Mouse (Mus musculus) megakaryocyte, embryonic 14.5 days (primary cell): Measurements from ENCODE around the gene AA986860. TPM values are rescaled to one million over a fixed set of nuclear protein-coding genes. Genes with fewer than 3 reads are reported as not detected.
A peak's percentile ranks its signal among the peaks of the same experiment; 100 is the strongest.

Experiments
- H3K27me3 ChIP-seq: replicated peaks from 2 replicates; pipeline ENCODE3; 2012; ENCODE audit warnings: inconsistent platforms
- H3K36me3 ChIP-seq: replicated peaks from 2 replicates; pipeline ENCODE3; 2012; ENCODE audit warnings: low read length, inconsistent platforms, mixed read lengths
- H3K4me1 ChIP-seq: 2 replicates; pipeline ENCODE4 v1.6.1; 2012; ENCODE audit warnings: inconsistent platforms
- H3K4me3 ChIP-seq: replicated peaks from 2 replicates; pipeline ENCODE3; 2012; ENCODE audit warnings: moderate library complexity, mild to moderate bottlenecking, inconsistent platforms
- H3K9me3 ChIP-seq: 2 replicates; pipeline ENCODE4 v1.6.1; 2012; ENCODE audit warnings: inconsistent platforms
- FLI1 ChIP-seq: IDR thresholded peaks from 2 replicates; pipeline ENCODE4 v1.6.1; 2012; ENCODE audit warnings: low read length, inconsistent platforms, mixed read lengths
- GATA1 ChIP-seq: IDR thresholded peaks from 3 replicates; pipeline ENCODE4 v1.6.1; 2012; ENCODE audit warnings: mixed read lengths, low read length, inconsistent platforms, borderline replicate concordance
- polyA plus RNA-seq: library from polyadenylated mRNA; stranded (reverse); fragments of >175 nt; gene quantifications from 2 replicates; pipeline ENCODE4 v1.2.3, GENCODE M21; 2012; ENCODE audit warnings: low replicate concordance; ENCODE audit not compliant: insufficient read depth

AA986860 gene
- polyA plus RNA-seq, 1 experiment: 4.5 TPM

GRCm38 (mm10) chr1:130733671-130734070 lies 1.9 kb downstream of the AA986860 start:
- no peaks in the 10 kb centered on the region for H3K27me3 ChIP-seq
- H3K4me1 ChIP-seq: peaks cover 92% of the 10 kb centered on the region
- TF ChIP-seq FLI1 (no peak), GATA1 (no peak)
- no peaks in the 10 kb centered on the region for H3K9me3 ChIP-seq
- peaks cover 64% of the 10 kb centered on the region for H3K36me3 ChIP-seq
- peak overlapping the region; percentile 2 for H3K4me3 ChIP-seq

- TF ChIP-seq GATA1: no peak
- TF ChIP-seq FLI1: no peak
- no peaks in the 10 kb centered on the region for H3K9me3 ChIP-seq
- H3K4me3 ChIP-seq: no peak overlapping the region
- peaks cover 70% of the 10 kb centered on the region for H3K36me3 ChIP-seq
- peaks cover 92% of the 10 kb centered on the region for H3K4me1 ChIP-seq
- no peaks in the 10 kb centered on the region for H3K27me3 ChIP-seq
These were observed 2.7 kb downstream of the AA986860 start for GRCm38 (mm10) chr1:130734452-130734851.

GRCm38 (mm10) chr1:130734852-130735251 lies 3.1 kb downstream of the AA986860 start:
- Histone ChIP-seq H3K4me1 (peaks cover 92% of the 10 kb centered on the region), H3K4me3 (no peak overlapping the region), H3K36me3 (peaks cover 66% of the 10 kb centered on the region), H3K9me3 (no peaks in the 10 kb centered on the region), H3K27me3 (no peaks in the 10 kb centered on the region)
- TF ChIP-seq FLI1 (no peak), GATA1 (no peak)

GRCm38 (mm10) chr1:130737411-130737881 lies 5.7 kb downstream of the AA986860 start:
- H3K27me3 ChIP-seq: no peaks in the 10 kb centered on the region
- peaks cover 81% of the 10 kb centered on the region for H3K36me3 ChIP-seq
- H3K9me3 ChIP-seq: no peaks in the 10 kb centered on the region
- no peak for TF ChIP-seq FLI1
- no peak for TF ChIP-seq GATA1
- peaks cover 92% of the 10 kb centered on the region for H3K4me1 ChIP-seq
- no peak overlapping the region for H3K4me3 ChIP-seq

DNA sequence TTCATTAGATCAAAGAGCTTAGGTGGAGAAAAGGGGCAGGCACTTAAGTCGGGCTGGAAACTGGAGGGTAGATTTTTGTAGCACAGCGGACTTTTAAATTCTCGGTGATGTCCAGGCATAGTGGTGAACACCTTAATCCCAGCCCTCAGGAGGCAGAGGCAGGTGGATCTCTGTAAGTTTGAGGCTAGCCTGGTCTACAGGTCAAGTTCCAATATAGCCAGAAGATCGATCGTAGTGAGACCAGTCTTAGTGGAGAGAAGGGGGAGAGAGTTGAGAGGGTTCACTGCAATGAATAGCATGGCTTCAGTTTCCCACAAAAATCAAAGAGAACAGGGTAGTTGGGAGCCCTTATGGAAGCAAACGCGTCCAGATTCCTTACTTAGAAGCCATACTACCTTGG lies 6.1 kb downstream of the AA986860 start:
- Histone ChIP-seq H3K4me1 (peaks cover 92% of the 10 kb centered on the region), H3K9me3 (no peaks in the 10 kb centered on the region), H3K27me3 (no peaks in the 10 kb centered on the region), H3K36me3 (peaks cover 85% of the 10 kb centered on the region), H3K4me3 (no peak overlapping the region)
- no peak for TF ChIP-seq GATA1
- no peak for TF ChIP-seq FLI1

DNA sequence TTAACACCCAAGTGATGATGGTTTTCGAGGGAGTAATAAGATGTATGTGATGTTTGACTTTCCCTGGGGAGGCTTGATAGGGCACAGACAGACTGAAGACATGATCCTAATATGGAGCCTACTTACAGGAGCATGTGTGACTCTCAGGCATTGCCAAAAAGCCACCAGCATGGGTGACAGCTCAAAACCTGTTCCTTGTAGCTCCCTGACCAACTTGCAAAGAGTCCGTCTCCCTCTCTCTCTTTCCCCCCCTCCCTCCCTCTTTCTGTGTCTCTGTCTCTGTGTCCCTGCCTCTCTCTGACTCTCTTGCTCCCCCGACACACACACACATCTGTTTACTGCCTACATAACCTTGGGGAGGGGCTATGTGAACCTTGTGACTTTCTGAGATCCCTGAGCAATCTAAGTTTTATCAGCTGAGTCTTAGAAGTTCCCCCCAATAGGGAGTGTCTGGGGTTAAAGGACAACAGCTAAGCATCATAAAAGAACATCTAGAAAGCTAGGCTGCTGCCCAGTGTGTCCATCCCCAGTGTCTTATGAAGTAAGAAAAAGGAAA lies 6.9 kb downstream of the AA986860 start:
- Histone ChIP-seq H3K4me1 (peaks cover 92% of the 10 kb centered on the region), H3K4me3 (peak overlapping the region; percentile 92)

GRCm38 (mm10) chr1:130739636-130740035 lies 7.9 kb downstream of the AA986860 start:
- H3K9me3 ChIP-seq: no peaks in the 10 kb centered on the region
- peaks cover 92% of the 10 kb centered on the region for H3K4me1 ChIP-seq
- H3K36me3 ChIP-seq: peaks cover 87% of the 10 kb centered on the region
- TF ChIP-seq FLI1 (no peak), GATA1 (no peak)
- H3K4me3 ChIP-seq: peak overlapping the region; percentile 92
- H3K27me3 ChIP-seq: no peaks in the 10 kb centered on the region

More for the DNA sequence above, 6.9 kb downstream of the AA986860 start:
- peaks cover 86% of the 10 kb centered on the region for H3K36me3 ChIP-seq
- no peaks in the 10 kb centered on the region for H3K9me3 ChIP-seq
- TF ChIP-seq GATA1: no peak
- no peak for TF ChIP-seq FLI1
- no peaks in the 10 kb centered on the region for H3K27me3 ChIP-seq

DNA sequence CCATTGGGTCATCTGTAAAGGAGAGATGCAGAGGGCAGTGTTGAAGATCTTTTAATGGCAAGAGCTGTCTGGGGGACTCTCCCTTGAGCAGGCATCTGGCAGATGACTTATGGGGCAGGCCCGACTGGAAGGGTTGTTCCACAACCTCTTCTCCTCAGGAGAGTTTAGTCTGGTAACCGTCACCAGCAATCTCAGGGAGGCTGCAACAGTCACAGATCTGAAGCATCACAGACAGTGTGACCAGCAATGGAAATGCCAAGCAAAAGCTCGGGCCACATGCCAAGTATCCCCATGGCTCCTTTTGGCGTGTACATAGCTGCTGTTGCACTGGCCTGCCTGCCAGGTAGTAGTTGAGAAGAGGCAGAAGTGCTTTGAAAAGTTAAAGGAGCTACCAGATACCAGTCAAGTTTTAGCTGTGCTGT lies 8.5 kb downstream of the AA986860 start:
- TF ChIP-seq FLI1 (no peak), GATA1 (no peak)
- Histone ChIP-seq H3K4me1 (peaks cover 89% of the 10 kb centered on the region), H3K36me3 (peaks cover 86% of the 10 kb centered on the region), H3K27me3 (no peaks in the 10 kb centered on the region), H3K4me3 (peak overlapping the region; percentile 92), H3K9me3 (no peaks in the 10 kb centered on the region)

DNA sequence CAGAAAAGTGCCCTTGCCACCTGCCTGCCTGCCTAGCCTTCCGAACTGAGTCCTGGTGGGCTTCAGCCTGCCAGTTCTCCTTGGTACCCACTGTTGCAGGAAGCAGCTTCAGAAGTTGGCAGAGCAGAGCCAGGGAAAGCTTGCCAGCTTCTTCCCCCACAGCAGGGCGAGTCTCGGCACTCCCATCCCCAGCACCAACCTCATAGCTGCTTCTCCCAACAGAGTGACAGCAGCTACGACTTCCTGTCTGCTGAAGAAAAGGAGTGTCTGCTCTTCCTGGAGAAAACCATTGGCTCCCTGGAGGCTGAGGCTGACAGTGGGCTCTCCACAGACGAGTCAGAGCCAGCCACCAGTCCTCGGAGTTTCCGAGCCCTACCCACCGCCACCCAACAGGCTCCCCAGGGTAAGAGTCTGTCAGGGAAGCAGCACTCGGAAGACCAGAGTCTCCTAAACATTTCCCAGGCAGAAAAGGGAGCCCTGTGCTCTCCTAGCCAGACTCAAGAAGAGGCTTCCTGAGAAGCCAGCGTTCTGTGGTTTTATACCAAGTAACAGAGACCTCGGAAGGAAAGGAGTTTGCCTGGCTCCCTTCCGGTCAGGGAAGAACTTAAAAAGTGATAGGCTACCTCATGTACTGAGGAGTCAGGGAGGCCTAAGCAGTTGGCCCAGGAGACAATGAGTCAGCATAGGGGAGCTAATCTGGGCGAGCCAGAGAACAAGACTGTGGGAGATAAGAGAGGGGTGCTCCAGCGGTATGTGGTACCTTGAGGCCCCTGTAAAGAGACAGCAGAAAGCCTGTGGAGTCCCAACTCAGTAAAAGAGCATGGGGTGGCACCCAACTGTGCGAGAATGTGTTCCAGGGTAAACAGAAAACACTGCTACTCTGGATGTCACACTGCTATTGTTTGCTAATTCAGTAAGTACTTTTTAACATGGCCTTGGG lies 9.3 kb downstream of the AA986860 start:
- Histone ChIP-seq H3K4me1 (peaks cover 86% of the 10 kb centered on the region), H3K27me3 (no peaks in the 10 kb centered on the region), H3K9me3 (no peaks in the 10 kb centered on the region), H3K36me3 (peaks cover 85% of the 10 kb centered on the region), H3K4me3 (peak overlapping the region; percentile 92)
- no peak for TF ChIP-seq FLI1
- peak; percentile 92; the same call in 2 of the 3 replicates for TF ChIP-seq GATA1

DNA sequence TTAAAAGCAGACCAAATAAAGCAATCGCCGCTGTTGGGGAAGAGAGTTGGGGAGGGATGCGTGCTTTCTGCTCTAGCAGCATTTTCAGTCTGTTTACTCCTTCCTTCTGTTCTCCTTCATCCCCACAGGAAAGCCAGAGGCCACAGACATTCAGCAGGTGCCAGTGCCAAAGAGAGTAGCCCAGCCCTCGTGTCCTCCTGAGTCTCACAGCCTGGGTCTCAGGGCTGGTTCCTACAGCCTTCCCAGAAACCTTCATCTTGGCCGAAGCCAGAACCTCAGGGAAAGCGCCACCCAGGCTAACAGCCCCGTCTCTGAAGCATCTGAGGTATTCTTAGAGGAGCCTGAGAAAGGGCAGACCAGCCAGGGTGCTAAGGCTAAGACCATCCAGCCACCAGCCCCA lies 10.4 kb downstream of the AA986860 start:
- peaks cover 80% of the 10 kb centered on the region for H3K36me3 ChIP-seq
- peaks cover 88% of the 10 kb centered on the region for H3K4me1 ChIP-seq
- H3K27me3 ChIP-seq: no peaks in the 10 kb centered on the region
- no peaks in the 10 kb centered on the region for H3K9me3 ChIP-seq
- H3K4me3 ChIP-seq: no peak overlapping the region
- TF ChIP-seq FLI1 (no peak), GATA1 (no peak)
